Mouse (Mus musculus) forebrain, embryonic 11.5 days (tissue): ENCODE measurements around the gene Plxnc1. TPM values are rescaled to one million over a fixed set of nuclear protein-coding genes. Genes with fewer than 3 reads are reported as not detected.
A peak's percentile ranks its signal among the peaks of the same experiment; 100 is the strongest.

Experiments used
- ATAC-seq: fragments of 200-750 bp; cut with Nextera tagmentation; replicated peaks from 2 replicates; pipeline ENCODE4 v1.8.0; 2017; ENCODE audit warnings: moderate TSS enrichment; ENCODE audit not compliant: low FRiP score
- DNase-seq: peaks from one replicate; pipeline ENCODE4 v3.0.0-alpha.2; 2017; ENCODE audit warnings: low spot score
- H3K27ac ChIP-seq: fragments of 300-500 bp; sonication (generic); 2 replicates; pipeline ENCODE4 v1.5.1; 2014; ENCODE audit warnings: low read depth, low read length
- H3K27me3 ChIP-seq: fragments of 300-500 bp; sonication (generic); 2 replicates; pipeline ENCODE4 v1.6.1; 2014; ENCODE audit warnings: mild to moderate bottlenecking, low read length, mixed read lengths; ENCODE audit not compliant: control insufficient read depth, insufficient read depth
- H3K36me3 ChIP-seq: fragments of 300-500 bp; sonication (generic); 2 replicates; pipeline ENCODE4 v1.6.1; 2014; ENCODE audit warnings: mild to moderate bottlenecking, low read length, moderate library complexity, mixed read lengths; ENCODE audit not compliant: control insufficient read depth, insufficient read depth
- H3K4me1 ChIP-seq: fragments of 300-500 bp; sonication (generic); replicated peaks from 2 replicates; pipeline ENCODE4 v1.6.1; 2014; ENCODE audit warnings: low read length, mixed read lengths; ENCODE audit not compliant: control insufficient read depth, insufficient read depth
- H3K4me2 ChIP-seq: fragments of 300-500 bp; sonication (generic); 2 replicates; pipeline ENCODE4 v1.6.1; 2014; ENCODE audit warnings: low read depth, mild to moderate bottlenecking, low read length, moderate library complexity, mixed read lengths; ENCODE audit not compliant: severe bottlenecking
- H3K4me3 ChIP-seq: fragments of 300-500 bp; sonication (generic); 2 replicates; pipeline ENCODE4 v1.5.1; 2014; ENCODE audit warnings: low read depth, low read length
- H3K9ac ChIP-seq: fragments of 300-500 bp; sonication (generic); 2 replicates; pipeline ENCODE4 v1.6.1; 2014; ENCODE audit warnings: low read length
- H3K9me3 ChIP-seq: fragments of 300-500 bp; sonication (generic); 2 replicates; pipeline ENCODE4 v1.6.1; 2016; ENCODE audit warnings: low read length, mixed read lengths; ENCODE audit not compliant: control insufficient read depth
- WGBS: fragments of 180-500 bp; shearing (Covaris S2); extraction: QIAGEN DNeasy Blood & Tissue Kit; methylation state at CpG from one replicate; pipeline ENCODE4 v1.1.7; 2014; 5-methylcytosine and 5-hydroxymethylcytosine counted together
- polyA plus RNA-seq: library from polyadenylated mRNA; unstranded; fragments of >200 nt; fragmentation: Nextera tagmentation; extraction: Ambion mirVana; gene quantifications from 2 replicates; pipeline ENCODE4 v1.2.1, GENCODE M21; 2014

Gene Plxnc1
- polyA plus RNA-seq, 1 experiment from 2014 or later = 7.5 TPM

DNA sequence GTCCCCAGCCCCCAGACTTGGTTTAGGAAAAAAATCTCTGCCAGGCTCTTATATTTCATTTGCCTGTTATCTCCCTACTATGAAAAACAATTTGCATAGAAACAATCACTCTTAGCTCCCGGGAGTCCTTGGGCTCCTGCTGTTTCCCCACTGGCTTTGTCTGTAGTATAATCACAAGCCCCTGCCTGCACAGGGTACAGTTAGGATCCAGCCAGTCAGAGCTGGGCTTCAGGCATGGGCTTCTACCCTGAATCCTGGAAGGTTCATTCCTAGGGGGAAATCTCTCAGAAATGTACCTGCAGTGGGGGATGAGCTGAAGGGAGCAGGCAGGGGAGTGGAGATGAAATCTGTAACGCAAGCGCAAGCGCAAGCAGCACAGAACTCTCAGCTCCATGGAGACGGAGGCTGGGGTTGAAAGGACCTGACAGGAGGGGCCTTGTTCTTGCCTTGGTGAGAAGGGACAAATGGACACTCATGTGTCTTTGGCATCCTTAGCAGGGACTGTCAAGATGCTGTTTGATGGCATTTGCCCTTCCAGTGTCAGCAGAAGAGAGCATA lies 33.7 kb upstream of the Plxnc1 start:
- Histone ChIP-seq H3K4me1 (peaks cover 6% of the 10 kb centered on the region), H3K36me3 (no peaks in the 10 kb centered on the region), H3K4me2 (no peak overlapping the region), H3K27ac (no peak overlapping the region), H3K27me3 (no peaks in the 10 kb centered on the region), H3K4me3 (no peak overlapping the region), H3K9ac (no peak overlapping the region), H3K9me3 (no peaks in the 10 kb centered on the region)
- ATAC-seq (no peak), DNase-seq (no peak)
- WGBS = 37% methylated on average over 5 of the region's 5 CpGs

GRCm38 (mm10) chr10:94976329-94976728 lies 31.7 kb upstream of the Plxnc1 start:
- 68% methylated on average over 5 of the region's 5 CpGs for WGBS
- H3K27me3 ChIP-seq = no peaks in the 10 kb centered on the region
- H3K27ac ChIP-seq = no peak overlapping the region
- no peak overlapping the region for H3K4me3 ChIP-seq
- no peaks in the 10 kb centered on the region for H3K36me3 ChIP-seq
- no peak overlapping the region for H3K9ac ChIP-seq
- H3K4me1 ChIP-seq = peaks cover 6% of the 10 kb centered on the region
- no peak overlapping the region for H3K4me2 ChIP-seq
- DNase-seq (peak; percentile 71), ATAC-seq (no peak)
- H3K9me3 ChIP-seq = no peaks in the 10 kb centered on the region

DNA sequence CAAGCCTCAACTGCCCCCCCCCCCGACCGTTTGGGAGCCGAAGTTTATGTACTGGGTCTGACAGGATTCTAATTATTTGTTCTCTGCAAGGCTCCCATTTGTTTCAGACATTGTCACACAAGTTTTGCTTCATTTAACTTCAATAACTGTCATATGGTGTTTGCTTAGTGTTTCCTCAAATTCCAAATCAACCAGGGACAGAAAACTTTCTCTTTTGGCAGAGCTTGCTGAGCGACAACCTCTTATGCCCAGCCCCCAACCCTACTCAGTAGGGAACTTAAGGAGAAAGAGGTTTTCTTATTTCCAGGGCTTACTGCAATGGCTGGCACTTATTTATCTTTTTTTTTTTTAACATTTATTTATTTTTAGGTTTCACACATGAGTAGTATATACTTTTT lies 30.5 kb upstream of the Plxnc1 start:
- no peak for ATAC-seq
- WGBS = 38% methylated on average over 4 of the region's 4 CpGs

DNA sequence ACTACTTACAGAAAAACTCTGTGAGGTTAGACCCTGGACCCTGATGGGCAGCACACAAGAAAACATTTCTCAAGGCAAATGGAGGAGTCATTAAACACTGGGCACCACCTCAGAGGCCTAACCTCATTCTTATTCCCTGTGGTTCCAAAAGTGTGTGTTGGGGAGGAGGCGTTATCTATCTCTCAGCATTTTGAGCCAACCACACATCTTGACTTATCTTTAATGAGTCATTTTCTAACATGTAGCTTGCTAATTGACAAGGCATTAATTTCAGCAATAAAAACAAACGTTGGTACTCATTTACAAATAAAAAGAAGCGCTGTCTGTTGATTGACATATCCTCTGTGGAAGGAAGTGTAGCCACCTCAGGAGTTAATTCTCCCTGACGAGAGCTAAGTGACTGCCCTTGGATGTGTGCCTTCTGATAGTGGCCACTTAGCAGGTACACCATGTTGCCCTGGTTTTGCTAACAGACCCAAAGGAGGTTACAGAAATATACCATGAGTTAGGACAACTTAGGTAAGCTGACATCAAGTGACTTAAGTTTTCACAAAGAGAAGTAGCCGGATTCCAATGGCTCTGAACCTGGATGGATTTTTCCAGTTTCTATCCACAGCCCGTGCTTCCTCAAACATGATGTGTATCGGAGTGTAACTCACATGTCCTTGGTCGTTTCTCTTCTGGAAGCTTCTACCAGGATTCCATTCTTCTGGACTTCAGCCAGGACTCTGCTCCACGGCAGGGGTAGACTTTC lies 29.9 kb upstream of the Plxnc1 start:
- Histone ChIP-seq H3K9me3 (no peaks in the 10 kb centered on the region), H3K27me3 (no peaks in the 10 kb centered on the region), H3K36me3 (no peaks in the 10 kb centered on the region), H3K4me2 (no peak overlapping the region), H3K9ac (no peak overlapping the region), H3K4me1 (peaks cover 6% of the 10 kb centered on the region), H3K27ac (no peak overlapping the region), H3K4me3 (no peak overlapping the region)
- WGBS = 64% methylated on average over 9 of the region's 9 CpGs
- no peak for DNase-seq
- ATAC-seq = no peak

More for the DNA sequence above, 30.5 kb upstream of the Plxnc1 start:
- H3K36me3 ChIP-seq = no peaks in the 10 kb centered on the region
- no peak overlapping the region for H3K27ac ChIP-seq
- H3K4me1 ChIP-seq = peaks cover 6% of the 10 kb centered on the region
- H3K9ac ChIP-seq = no peak overlapping the region
- H3K27me3 ChIP-seq = no peaks in the 10 kb centered on the region
- H3K9me3 ChIP-seq = no peaks in the 10 kb centered on the region
- H3K4me3 ChIP-seq = no peak overlapping the region
- H3K4me2 ChIP-seq = no peak overlapping the region
- no peak for DNase-seq

GRCm38 (mm10) chr10:94971625-94972161 lies 27.1 kb upstream of the Plxnc1 start:
- Histone ChIP-seq H3K9ac (no peak overlapping the region), H3K4me3 (no peak overlapping the region), H3K27ac (no peak overlapping the region), H3K4me2 (no peak overlapping the region), H3K9me3 (no peaks in the 10 kb centered on the region), H3K27me3 (no peaks in the 10 kb centered on the region), H3K4me1 (no peaks in the 10 kb centered on the region), H3K36me3 (no peaks in the 10 kb centered on the region)
- WGBS = 76% methylated on average over 3 of the region's 3 CpGs
- DNase-seq (no peak), ATAC-seq (no peak)

- H3K36me3 ChIP-seq = no peaks in the 10 kb centered on the region
- no peak overlapping the region for H3K4me2 ChIP-seq
- H3K9me3 ChIP-seq = no peaks in the 10 kb centered on the region
- no peak overlapping the region for H3K4me3 ChIP-seq
- no peak for DNase-seq
- ATAC-seq = no peak
- H3K27ac ChIP-seq = no peak overlapping the region
- H3K27me3 ChIP-seq = no peaks in the 10 kb centered on the region
- 83% methylated on average over 6 of the region's 6 CpGs for WGBS
- no peak overlapping the region for H3K9ac ChIP-seq
- H3K4me1 ChIP-seq = no peaks in the 10 kb centered on the region
These were observed 25.6 kb upstream of the Plxnc1 start for GRCm38 (mm10) chr10:94970221-94970620.

DNA sequence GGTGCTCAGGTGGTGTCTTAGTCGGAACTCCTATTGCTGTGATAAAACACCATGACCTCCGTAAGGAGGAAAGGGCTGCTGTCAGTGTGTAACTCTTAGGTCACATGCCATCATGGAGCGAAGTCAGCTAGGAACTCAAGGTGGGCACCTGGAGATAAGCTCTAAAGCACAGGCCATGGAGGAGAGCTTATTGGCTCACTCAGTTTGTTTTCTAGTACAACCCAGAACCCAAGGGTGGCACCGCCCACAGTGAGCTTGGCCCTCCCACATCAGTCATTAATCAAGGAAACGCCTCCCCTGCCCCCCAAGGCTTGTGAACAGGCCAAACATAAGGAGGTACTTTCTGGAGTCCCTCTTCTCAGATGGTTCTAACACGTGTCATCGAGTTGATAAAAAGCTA lies 22.8 kb upstream of the Plxnc1 start:
- 92% methylated on average over 7 of the region's 7 CpGs for WGBS
- H3K9me3 ChIP-seq = no peaks in the 10 kb centered on the region; the same call in 1 of the 2 replicates

GRCm38 (mm10) chr10:94966789-94967188 lies 22.2 kb upstream of the Plxnc1 start:
- ATAC-seq (no peak), DNase-seq (no peak)
- H3K27ac ChIP-seq = no peak overlapping the region
- H3K4me1 ChIP-seq = no peaks in the 10 kb centered on the region
- H3K36me3 ChIP-seq = no peaks in the 10 kb centered on the region
- H3K9ac ChIP-seq = no peak overlapping the region
- H3K4me3 ChIP-seq = no peak overlapping the region
- no peaks in the 10 kb centered on the region for H3K27me3 ChIP-seq
- no peak overlapping the region for H3K4me2 ChIP-seq
- 89% methylated on average over 7 of the region's 7 CpGs for WGBS
- H3K9me3 ChIP-seq = no peaks in the 10 kb centered on the region; the same call in 1 of the 2 replicates

More for the DNA sequence above, 22.8 kb upstream of the Plxnc1 start:
- Histone ChIP-seq H3K4me2 (no peak overlapping the region), H3K4me3 (no peak overlapping the region), H3K27me3 (no peaks in the 10 kb centered on the region), H3K4me1 (no peaks in the 10 kb centered on the region), H3K36me3 (no peaks in the 10 kb centered on the region), H3K27ac (no peak overlapping the region), H3K9ac (no peak overlapping the region)
- ATAC-seq = no peak
- DNase-seq = no peak
